Mouse (Mus musculus): ENCODE data around the gene Klrk1. TPM values are rescaled to one million over a fixed set of nuclear protein-coding genes. Genes with fewer than 3 reads are reported as not detected.
A peak's percentile ranks its signal among the peaks of the same experiment; 100 is the strongest.
"Not testable (repeated sequence)": the region's sequence is repeated elsewhere in the genome, so short reads cannot be mapped to it uniquely, and the experiment has no call there.

The Klrk1 gene
- total RNA-seq (2021) = not detected
- long read RNA-seq, experiment 1 = 0 reads
- long read RNA-seq, experiment 2 = 0 reads

DNA sequence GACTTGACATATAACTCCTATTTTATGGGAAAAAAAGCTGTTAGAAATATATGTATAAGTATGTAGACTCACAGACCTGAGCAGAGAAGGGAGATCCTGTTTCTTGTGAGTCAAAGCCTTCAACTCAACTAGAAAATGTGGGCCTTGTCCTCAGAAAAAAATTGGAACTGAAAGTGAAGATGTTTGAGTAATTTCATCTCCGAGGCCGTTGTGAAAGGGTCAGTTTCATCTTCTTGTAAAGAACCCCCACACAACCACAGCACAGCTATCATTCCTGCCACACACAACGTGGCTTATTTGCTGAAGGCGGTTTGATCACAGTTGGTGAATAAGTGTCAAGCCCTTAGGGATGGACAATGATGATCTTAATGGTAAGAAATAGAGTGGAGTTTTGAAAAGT is at the start of gene Klrk1:
Gene Klrk1, minus strand, starts transcription at position 130 of the 400 bp plus-strand sequence.
- H3K27ac ChIP-seq = no peak within 1 kb of the TSS
- no peak for DNase-seq
- intact Hi-C loops (cut with DNase I) = no loop called here
- no peak for TF ChIP-seq CTCF (IDR thresholded peaks at IDR 0.05)
- no peak within 1 kb of the TSS for H3K4me3 ChIP-seq

DNA sequence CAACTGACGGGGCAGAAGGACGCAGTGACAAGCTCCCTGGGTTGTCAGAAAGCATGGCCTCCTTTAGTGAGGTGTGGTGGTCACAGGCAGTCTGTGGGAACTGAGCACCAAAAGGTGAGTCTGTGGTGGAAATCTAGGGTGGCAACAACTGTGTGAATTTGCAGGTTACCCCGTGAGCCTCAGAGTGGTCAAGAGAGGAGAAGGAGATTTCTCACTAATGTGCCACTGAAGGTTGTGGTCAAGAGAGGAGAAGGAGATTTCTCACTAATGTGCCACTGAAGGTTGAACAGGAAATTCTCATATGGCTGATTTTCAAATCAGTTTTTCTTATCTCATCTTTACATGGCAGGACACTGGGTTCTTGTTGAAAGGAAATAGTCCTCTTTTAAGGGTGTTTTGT is 37.6 kb upstream of the Klrk1 start:
- intact Hi-C loops (cut with DNase I); DNase-seq; H3K4me3 ChIP-seq: not testable (repeated sequence)

DNA sequence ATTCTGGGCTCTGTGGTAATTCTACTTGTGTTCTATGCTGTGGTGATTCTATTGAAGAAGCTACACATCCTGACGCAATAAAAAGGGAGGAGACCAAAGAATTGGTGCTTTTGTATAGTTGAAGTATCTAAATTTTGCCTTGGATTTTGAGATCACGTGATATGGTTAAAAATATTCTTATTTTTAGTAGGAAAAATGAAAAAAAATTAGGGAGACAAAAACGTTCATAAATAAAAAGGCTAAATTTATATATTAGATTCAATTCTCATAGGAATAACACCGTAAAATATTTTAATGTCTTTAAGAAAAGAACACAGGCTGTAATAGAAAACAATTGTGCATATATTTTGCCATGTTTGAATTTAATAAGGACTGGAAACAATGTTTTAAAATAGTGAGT is 36.9 kb upstream of the Klrk1 start, which contains the start of gene Klrc2:
Gene Klrc2, minus strand, starts transcription at position 101 of the 400 bp plus-strand sequence.
- intact Hi-C loops (cut with DNase I); H3K4me3 ChIP-seq; DNase-seq; H3K27ac ChIP-seq: not testable (repeated sequence)

More for the DNA sequence above, 37.6 kb upstream of the Klrk1 start:
- H3K27ac ChIP-seq = not testable (repeated sequence)

DNA sequence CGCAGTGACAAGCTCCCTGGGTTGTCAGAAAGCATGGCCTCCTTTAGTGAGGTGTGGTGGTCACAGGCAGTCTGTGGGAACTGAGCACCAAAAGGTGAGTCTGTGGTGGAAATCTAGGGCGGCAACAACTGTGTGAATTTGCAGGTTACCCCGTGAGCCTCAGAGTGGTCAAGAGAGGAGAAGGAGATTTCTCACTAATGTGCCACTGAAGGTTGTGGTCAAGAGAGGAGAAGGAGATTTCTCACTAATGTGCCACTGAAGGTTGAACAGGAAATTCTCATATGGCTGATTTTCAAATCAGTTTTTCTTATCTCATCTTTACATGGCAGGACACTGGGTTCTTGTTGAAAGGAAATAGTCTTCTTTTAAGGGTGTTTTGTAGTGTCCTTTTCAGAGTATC is 20.4 kb upstream of the Klrk1 start:
- H3K27ac ChIP-seq; intact Hi-C loops (cut with DNase I); DNase-seq; H3K4me3 ChIP-seq: not testable (repeated sequence)

DNA sequence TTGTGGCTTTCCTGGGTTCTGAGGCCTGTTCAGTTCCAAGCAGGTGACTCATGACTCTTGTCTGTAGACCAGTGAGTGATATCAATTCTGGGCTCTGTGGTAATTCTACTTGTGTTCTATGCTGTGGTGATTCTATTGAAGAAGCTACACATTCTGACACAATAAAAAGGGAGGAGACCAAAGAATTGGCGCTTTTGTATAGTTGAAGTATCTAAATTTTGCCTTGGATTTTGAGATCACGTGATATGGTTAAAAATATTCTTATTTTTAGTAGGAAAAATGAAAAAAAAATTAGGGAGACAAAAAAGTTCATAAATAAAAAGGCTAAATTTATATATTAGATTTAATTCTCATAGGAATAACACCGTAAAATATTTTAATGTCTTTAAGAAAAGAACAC is 19.6 kb upstream of the Klrk1 start, which contains the start of gene Klrc3:
Gene Klrc3, minus strand, starts transcription at position 101 of the 400 bp plus-strand sequence.
- intact Hi-C loops (cut with DNase I); DNase-seq; H3K4me3 ChIP-seq; H3K27ac ChIP-seq: not testable (repeated sequence)

DNA sequence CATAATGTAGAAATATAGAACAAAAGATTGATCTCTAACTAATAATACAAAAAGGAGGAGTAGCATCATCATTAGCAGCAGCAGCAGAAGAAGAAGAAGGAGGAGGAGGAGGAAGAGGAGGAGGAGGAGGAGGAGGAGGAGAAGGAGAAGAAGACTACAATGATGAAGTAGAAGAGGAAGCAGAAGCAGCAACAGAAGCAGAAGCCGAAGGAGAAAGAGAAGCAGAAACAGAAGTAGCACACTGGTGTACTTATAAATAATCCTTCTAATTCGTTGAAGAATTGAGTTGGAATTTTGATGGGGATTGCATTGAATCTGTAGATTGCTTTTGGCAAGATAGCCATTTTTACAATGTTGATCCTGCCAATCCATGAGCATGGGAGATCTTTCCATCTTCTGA is 7.4 kb upstream of the Klrk1 start:
- H3K27ac ChIP-seq; H3K4me3 ChIP-seq; DNase-seq; intact Hi-C loops (cut with DNase I): not testable (repeated sequence)

DNA sequence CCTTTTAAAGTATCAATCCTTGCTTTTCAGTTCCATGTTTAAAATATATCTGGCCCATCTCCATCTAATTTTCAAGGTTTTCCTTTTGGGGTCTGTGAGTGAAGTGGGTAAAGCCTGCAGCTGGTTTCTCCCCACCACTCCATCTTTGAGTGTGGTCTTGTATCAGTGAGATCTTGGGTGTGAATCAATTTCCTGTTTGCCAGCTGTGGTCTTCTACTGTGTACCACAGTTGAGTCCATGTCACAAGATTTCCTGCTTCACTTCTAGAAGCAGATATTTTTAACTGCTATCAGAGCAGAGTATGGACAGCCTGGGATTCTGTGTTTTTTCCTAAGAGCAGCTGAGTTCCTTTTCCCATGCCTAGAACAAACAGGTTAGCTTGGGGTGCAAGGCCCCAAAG is 15.3 kb downstream of the Klrk1 start:
- intact Hi-C loops (cut with DNase I) = no loop called here
- TF ChIP-seq CTCF (IDR thresholded peaks at IDR 0.05) = no peak

DNA sequence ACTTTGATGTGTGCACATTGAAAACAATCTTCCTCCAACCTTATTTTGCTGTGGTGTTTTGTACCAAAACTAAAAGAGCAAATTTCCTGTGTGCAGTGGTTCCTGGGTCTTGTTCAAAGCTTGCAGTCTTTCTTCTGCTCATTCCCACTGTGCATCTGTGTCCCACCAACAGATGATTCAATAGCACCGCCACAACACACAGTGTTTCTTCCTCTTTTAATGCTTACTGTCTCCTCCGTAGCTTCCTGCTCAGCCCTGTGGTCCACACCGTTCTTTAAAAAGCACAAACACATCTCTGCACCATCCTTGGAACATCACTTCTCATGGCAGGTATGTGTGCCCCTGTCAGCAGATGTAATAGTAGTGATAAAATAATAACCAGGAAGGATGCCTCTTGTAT is 32.2 kb downstream of the Klrk1 start, which contains the start of gene Klrd1:
Gene Klrd1, plus strand, starts transcription at position 275 of the 400 bp plus-strand sequence.
- TF ChIP-seq CTCF (IDR thresholded peaks at IDR 0.05) = no peak
- no peak for DNase-seq
- intact Hi-C loops (cut with DNase I) = no loop called here
- H3K27ac ChIP-seq = no peak within 1 kb of the TSS
- H3K4me3 ChIP-seq = no peak within 1 kb of the TSS

More for the DNA sequence above, 15.3 kb downstream of the Klrk1 start:
- DNase-seq = no peak
- Histone ChIP-seq H3K4me3 (no peak overlapping the region), H3K27ac (no peak overlapping the region)

DNA sequence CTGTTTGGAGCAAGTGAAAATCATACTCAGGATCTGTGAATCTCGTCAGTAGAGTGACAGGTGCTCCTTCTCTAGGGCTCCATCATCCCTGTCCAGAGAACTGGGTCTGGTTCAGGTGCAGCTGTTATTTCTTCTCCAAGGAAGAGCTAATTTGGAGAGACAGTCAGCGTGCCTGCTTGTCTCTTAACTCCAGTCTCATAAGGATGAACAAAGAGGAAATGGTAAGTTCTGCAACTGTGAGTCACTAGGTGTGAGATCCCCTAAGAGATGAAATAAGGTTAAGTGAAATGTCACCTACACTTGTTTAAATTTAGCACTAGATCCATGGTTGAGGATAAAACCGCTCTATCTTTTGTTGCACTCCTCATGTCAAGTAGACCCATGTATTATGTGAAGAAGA is 40.6 kb downstream of the Klrk1 start:
- H3K4me3 ChIP-seq = no peak overlapping the region
- intact Hi-C loops (cut with DNase I) = no loop called here
- H3K27ac ChIP-seq = no peak overlapping the region
- no peak for DNase-seq
- TF ChIP-seq CTCF (IDR thresholded peaks at IDR 0.05) = no peak

DNA sequence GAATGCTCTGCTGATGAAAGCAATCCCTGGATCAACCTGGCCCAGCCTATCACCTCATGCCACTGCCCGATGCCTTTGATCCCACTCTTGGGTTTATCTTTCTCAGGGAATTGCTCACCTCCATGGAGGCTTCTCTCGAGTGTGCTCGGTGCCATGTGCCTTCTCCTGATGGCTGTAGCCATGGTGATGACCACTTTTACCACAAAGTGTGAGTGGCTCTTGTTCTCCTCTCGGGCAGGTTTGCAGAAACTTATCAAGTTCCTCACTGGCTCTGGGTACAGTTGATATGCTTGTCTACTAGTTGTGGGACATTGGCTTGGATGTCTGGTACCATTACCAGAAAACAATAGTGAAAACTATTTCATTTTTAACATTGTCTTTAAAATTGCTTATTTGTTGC is 41.8 kb downstream of the Klrk1 start:
- no peak for DNase-seq
- TF ChIP-seq CTCF (IDR thresholded peaks at IDR 0.05) = no peak
- Histone ChIP-seq H3K27ac (no peak overlapping the region), H3K4me3 (no peak overlapping the region)
- intact Hi-C loops (cut with DNase I) = no loop called here

DNA sequence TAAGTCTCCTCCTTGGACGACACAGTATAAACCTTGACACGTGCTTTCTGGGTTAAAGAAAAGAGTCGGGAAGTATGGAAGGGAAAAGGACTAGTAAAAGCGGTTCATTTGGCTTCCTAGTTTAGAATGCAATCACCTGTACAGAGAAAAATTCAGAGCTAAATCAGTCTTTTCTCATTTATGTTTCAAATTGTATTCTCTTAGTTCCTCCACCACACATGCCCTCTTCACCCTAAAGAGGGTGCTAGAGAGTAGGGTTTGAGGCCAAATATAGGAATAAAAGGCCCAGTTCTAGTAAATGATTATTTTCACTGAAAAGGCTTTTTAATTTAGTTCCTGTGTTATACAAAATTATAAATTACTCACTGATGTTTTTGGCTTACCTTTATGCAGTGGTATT is 42.4 kb downstream of the Klrk1 start:
- no peak overlapping the region for H3K27ac ChIP-seq
- no peak overlapping the region for H3K4me3 ChIP-seq
- peak; percentile 26; the same call in 1 of the 2 replicates for TF ChIP-seq CTCF (IDR thresholded peaks at IDR 0.05)
- intact Hi-C loops (cut with DNase I) = no loop called here
- no peak for DNase-seq

DNA sequence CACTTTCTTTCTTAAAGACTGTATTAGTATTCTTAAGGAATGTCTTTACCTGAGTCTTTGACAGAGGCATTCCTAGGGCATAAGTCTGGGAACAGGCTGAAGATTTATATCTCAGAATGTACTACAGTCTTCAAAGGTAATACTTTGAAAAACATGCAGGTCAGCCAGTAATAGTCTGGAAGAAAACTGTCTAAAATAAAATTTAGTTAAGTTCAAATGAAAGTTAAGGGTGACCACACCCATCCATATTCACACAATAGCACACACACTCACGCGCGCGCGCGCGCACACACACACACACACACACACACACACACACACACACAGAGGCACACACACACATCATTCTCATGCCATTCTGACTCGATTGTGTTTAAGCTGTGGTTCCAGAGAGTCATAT is 46.1 kb downstream of the Klrk1 start, which contains the start of gene Klre1:
Gene Klre1, plus strand, starts transcription at position 301 of the 400 bp plus-strand sequence.
- no peak for TF ChIP-seq CTCF (IDR thresholded peaks at IDR 0.05)
- no peak for DNase-seq
- no peak within 1 kb of the TSS for H3K4me3 ChIP-seq
- intact Hi-C loops (cut with DNase I) = no loop called here
- no peak within 1 kb of the TSS for H3K27ac ChIP-seq

DNA sequence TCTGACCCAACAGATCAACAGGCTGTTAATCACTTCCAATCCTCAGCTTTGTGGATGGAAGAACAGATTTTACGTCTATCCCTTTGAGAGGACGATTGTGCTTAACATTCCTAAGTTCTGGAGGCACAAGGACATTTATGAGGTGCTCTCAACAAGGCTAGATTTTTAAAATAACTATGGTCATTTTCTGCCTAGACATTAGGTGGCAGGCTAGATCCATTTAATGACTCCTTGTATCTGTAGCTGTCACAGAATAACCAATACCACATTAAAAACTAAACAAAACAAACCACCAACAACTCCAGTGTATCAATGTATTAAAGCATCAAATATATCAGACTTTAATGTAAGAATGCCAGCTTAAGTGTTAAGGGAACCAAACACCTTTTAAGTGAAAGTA is 48.3 kb downstream of the Klrk1 start:
- peak; percentile 25; the same call in 1 of the 2 replicates for TF ChIP-seq CTCF (IDR thresholded peaks at IDR 0.05)
- no peak for DNase-seq
- no peak overlapping the region for H3K4me3 ChIP-seq
- H3K27ac ChIP-seq = no peak overlapping the region
- intact Hi-C loops (cut with DNase I) = no loop called here

DNA sequence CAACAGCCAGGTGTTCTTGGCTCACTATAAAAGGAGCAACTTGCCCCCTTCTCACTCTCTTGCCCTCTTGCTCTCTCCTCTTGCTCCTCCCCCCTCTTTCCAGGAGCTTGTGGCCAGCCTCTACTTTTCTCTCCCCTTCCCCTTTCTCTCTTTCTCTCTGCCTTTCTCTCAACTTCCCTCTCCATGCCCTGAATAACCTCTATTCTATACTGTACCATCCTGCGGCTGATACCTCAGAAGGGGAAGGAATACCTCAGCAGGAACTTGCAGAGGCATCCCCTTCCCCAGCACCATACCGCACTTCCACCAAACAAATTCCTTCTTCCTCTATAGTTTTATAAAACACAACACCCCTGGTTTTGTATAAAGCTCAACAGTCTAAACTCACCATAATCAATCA is 58.4 kb downstream of the Klrk1 start:
- intact Hi-C loops (cut with DNase I) = no loop called here
- no peak overlapping the region for H3K4me3 ChIP-seq
- DNase-seq = no peak
- TF ChIP-seq CTCF (IDR thresholded peaks at IDR 0.05) = no peak
- H3K27ac ChIP-seq = no peak overlapping the region

Other genes starting within 250 kb of the Klrk1 start
- gene Clec12b, start 238.0 kb downstream of the Klrk1 start, total RNA-seq (2021) = not detected
- under 1 TPM in 1 of 2 experiments, not detected in 1; 0.42 TPM for gene Clec1b, start 226.6 kb downstream of the Klrk1 start, total RNA-seq (2021)
- not detected for gene Clec9a, start 215.0 kb downstream of the Klrk1 start, total RNA-seq (2021)
- 1 to 10 TPM; 1.8 to 3.0 TPM for gene Clec1a, start 171.9 kb downstream of the Klrk1 start, total RNA-seq (2021)
- gene Olr1, start 116.7 kb downstream of the Klrk1 start, total RNA-seq (2021) = not detected
- not detected for gene Tmem52b, start 111.3 kb downstream of the Klrk1 start, total RNA-seq (2021)
- gene Gabarapl1, start 90.7 kb downstream of the Klrk1 start, total RNA-seq (2021) = 10 to 100 TPM; 64.0 to 81.6 TPM
- gene Klre1, start 46.0 kb downstream of the Klrk1 start, total RNA-seq (2021) = not detected
- not detected for gene Klrd1, start 32.1 kb downstream of the Klrk1 start, total RNA-seq (2021)
- gene Klrc3, start 19.5 kb upstream of the Klrk1 start, total RNA-seq (2021) = not detected
- not detected for gene Klrc2, start 36.8 kb upstream of the Klrk1 start, total RNA-seq (2021)
- not detected for gene Klrc1, start 55.1 kb upstream of the Klrk1 start, total RNA-seq (2021)
- not detected for gene Klri1, start 93.3 kb upstream of the Klrk1 start, total RNA-seq (2021)
- gene Klri2, start 116.6 kb upstream of the Klrk1 start, total RNA-seq (2021) = not detected
- not detected for gene Gm156, start 160.4 kb upstream of the Klrk1 start, total RNA-seq (2021)
- gene Gm17631, start 238.8 kb upstream of the Klrk1 start, total RNA-seq (2021) = not detected